Mouse (Mus musculus): ENCODE measurements around the gene Vav2.

The Vav2 gene

DNA sequence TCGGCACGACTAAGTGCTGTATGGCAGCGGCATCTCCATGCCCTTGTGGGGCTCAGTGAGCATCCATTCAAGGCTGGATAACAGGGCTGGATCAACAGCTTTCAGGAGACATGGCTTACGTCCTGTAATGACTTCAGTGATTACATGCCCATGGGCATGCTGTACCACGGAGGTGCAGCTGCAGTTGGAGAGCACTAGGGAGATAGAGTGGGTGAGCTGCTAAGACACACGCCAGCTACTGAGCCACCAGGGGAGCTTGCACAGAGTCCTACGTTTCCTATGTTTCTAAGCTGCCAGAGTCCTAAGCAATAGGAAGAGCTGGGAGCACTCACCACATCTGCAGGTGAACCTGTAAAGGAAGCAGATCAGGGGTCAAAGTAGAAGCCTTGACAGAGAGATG, 148.0 kb downstream of the Vav2 start:
- ATAC-seq (ENCODE audit: low TSS enrichment) = peak; percentile 62; the same call in 1 of the 2 replicates

DNA sequence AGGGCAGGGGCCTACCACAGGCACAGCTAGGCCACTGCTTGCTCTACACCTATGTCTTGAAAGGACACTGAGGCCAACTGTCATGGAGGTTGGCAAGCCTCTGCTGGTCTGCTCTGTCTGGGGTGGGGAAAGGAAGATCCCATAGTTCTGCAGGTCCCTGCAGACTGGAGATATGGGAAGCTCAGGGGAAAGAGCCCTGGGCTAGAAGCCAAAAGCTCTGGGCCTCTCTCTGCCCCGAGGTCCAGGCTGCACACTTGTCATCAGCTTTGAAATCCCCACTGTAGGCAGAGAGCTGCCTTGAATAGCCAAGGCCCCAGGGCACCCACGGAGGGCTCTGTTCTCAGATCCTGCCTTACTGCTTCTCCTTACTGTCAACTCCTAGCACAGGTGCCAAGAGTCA, 158.5 kb downstream of the Vav2 start:
- ATAC-seq (ENCODE audit: low TSS enrichment) = no peak

DNA sequence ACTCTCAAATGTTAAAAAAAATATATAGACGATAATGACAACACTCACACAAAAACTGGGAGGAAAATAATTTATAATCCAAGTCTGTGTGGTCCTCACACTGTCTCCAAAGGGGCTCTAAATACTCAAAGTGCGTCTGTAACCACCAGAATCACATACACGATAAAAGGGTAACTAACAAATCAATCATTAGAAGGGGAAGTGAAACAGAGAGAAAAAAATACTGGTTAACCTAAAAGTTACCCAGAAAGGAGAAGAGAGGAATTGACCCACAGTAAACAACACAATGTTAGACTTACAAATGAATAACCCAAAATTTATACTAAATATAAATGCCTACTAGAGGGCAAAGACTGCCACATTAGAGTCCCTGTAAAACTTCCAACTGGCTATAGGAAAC, 161.0 kb downstream of the Vav2 start:
- no peak for ATAC-seq (ENCODE audit: low TSS enrichment)

DNA sequence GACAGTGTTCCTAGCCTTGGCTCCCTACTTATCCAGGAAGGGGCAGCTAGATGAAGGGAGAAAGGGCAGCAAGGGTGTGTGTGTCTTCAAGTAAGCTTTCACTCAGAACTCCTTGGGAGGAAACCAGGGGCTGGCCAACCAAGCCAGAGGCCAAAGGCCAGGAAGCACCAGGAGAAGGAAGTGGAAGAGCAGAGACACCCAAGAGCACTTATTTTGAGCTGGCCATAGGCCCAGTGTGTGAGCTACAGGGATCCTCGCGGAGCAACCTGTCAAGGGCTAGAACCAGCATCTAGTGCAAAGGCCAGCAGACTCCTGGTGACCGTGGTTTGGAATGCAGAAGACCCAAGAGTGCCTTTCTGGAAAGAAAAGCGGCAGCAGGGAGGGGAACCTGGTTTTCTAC, 163.8 kb downstream of the Vav2 start:
- ATAC-seq (ENCODE audit: low TSS enrichment) = no peak

DNA sequence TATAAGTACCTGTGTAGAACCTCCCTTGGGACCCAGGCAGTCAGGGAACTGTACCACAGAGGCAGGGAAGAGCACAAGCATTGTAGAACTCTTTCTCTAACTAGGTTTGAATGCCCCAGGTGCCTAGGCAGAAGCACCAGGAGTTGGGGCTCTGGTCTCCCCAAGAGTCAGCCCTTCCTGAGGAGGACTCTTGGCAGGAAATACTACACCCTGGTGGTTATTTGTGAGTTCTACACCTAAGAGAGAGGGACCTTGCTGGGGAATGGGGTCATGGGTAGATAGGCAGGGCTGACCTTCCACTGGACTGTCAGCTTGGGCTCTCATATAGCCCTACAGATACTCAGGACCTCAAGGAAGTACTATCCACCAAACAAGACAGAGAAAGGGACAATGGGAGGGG, 175.4 kb downstream of the Vav2 start:
- no peak for ATAC-seq (ENCODE audit: low TSS enrichment)

DNA sequence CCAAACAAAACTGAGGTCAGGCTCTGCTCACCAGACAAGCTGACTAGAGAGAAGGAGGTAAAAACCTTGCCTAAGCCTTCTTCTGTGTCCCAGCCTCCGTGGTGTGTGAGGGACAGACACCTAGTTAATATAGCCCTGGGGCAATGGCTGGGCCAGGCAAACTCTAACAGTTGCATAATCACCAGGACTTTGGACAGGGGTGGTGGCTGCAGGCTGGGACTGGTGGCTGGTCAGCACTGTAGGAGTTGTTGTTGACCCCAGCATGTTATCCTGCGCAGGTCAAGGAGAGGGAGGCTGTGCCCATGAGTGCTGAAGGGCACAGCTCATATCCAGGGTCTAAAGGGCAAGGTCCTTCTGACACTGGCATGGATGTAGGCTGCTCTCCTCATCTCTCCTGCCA, 178.6 kb downstream of the Vav2 start, which contains the start of gene Sardh:
TSS of gene Sardh (minus strand) at position 127 of the 400 bp plus-strand sequence.
- no peak for ATAC-seq (ENCODE audit: low TSS enrichment)

DNA sequence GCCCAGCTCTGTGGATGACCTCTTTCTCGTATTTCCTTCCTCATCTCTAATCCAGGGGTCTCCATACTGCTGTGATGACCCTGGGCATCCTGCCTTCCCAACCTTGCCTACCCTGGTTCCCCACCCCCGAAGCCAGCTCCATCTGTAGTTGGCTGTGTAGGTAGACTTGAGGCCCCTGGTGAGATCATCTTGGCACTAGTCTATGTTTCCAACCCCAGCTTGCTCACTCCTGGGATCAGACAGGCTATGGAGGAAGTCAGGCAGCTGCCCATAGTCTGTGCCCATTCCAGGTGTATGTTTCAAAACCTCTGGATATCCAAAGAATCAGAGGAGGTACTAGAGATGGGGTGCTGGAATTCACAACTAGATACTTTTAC, 179.4 kb downstream of the Vav2 start:
- 0 out of 2 replicates have a peak, but pooled peaks have one; percentile 16 for ATAC-seq (ENCODE audit: low TSS enrichment)

DNA sequence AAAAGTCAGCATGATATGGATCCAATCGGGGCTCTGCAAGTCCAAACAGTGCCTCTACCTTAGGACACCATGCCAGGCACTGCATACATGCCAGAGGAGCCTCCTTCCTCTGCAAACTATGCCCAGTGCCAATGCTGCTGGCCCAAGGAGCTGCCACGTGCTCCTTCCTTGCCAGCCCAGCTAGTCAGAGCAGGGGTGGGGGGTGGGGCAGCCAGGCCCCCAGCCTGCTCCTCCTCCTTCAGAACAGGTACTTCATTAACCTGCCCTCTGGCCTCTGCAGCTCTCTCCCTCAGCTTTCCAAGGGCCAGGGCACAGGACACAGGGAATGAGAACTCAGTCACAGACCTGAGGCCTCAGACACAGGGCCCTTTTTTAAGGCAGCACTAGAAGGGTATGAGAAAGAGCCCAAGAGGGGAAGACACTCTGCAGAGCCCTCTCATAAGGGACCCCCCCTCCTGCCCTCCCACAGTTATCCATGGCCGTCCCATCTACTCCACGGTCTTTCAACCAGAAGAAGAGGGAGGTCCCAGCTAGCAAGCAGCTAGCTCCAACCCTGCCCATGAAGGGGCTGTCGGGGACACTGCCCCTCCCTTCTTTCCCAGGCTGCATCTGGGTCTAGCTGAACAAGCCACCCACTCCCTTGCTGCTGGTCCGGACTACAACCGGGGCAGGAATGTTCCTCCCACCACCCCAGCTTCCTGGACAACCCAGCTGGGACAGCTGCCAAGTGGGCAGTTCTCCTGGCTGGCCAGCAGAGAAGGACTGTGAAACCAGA, 179.9 kb downstream of the Vav2 start:
- ATAC-seq (ENCODE audit: low TSS enrichment) = peak; percentile 91

DNA sequence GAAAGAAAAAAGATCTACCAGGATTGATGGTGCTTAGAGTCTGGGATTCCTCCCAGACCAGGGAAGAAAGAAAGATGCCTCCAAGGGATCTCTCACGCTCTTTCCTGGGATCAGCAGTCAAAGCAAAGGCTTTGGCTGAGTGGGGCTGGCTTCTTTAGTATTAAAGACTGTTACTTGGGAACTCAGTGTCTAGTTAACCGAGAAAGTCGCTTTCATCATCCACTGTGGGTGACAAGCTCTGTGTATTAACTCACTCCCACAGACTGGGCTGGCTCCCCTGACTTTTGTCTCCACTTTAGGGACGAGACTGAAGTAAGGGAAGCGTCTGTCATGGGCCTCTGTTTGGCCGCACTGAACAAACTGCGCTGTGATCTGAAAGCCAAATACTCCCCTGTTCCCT, 180.9 kb downstream of the Vav2 start:
- ATAC-seq (ENCODE audit: low TSS enrichment) = no peak

DNA sequence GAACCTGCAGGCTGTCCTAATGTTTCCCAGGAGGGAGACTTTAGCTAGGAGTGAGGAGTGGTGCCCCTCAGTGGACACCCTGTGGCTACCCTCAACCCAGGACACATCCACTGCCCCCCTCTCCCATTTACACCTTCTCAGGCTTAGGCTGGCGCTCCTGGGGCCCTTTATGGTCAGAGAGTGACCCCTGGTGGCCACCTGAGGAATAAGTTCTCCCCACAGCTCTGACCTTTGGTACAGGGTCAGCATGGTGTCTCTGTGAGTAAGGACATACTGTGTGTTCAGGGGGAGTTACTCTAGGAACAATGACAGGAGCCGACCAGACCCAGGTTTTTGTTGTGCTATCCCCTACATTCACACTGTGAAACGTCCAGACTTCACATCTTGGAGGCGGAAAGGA, 189.5 kb downstream of the Vav2 start:
- ATAC-seq (ENCODE audit: low TSS enrichment) = 0 out of 2 replicates have a peak, but pooled peaks have one; percentile 17

DNA sequence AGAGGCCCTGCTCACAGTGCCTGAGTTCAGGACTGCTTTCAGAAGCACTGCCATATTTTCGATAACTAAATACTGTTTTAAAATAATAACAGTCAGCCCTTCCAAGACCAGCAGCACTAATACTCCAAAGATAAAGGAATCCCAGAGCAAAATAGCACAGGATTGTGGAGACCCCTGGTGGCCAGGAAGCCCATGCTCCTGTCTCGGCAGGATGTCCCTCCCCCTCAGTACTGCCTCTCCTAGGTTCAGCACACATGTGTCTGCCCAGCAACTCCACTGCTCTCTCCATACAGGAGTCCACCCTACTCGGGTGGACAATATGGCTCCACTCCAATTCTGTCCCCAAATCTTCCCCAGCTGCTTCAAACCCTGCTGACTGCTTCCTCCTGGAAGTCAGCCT, 191.1 kb downstream of the Vav2 start:
- ATAC-seq (ENCODE audit: low TSS enrichment) = peak; percentile 58

DNA sequence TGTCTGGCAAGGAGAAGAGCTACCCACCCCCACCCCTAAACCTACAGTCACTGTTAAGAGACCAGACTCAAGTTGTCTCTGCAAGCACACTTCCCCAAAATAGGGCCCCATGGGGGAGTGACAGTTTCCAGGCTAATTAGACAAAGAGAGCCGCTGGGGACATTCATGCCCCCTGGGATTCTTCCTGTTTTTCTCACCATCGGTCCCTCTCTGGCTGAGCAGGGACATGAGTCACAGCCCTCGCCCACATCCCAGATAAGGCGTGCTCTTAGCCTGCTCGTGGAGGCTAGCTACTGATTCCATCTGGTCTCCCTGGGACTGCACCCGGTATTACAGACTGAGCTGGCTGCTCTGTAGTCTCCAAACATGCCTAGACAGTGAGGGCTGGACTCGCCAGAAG, 194.5 kb downstream of the Vav2 start:
- peak; percentile 70 for ATAC-seq (ENCODE audit: low TSS enrichment)

DNA sequence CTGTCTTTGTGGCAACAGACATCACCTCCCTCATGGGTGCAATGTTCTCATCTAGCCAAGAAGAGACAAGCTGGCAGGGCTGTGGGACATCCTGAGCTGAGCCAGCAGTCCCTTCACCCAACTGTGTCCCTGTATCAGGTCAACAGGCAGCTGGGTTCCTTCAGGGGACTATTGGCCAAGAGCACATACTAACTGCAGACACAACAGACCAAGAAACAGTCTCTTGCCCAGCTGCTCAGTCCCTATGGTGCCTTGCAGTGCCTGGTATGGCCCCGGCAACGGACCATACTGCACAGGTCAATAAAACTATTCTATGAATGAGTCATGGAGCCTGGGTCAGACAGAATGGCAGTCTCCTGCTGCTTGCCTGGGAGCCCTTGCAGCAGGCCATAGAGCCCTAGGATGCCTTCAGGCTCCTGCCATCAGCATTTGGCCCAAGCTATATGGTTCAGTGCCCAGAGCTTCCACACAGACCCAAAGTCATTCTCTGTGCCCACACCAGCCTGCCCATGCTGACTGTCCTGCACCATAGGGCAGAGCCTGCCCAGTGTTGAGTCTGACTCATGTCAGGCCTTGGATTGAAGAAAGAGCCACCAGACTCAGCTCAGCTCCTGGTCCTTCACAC, 197.2 kb downstream of the Vav2 start:
- no peak for ATAC-seq (ENCODE audit: low TSS enrichment)

DNA sequence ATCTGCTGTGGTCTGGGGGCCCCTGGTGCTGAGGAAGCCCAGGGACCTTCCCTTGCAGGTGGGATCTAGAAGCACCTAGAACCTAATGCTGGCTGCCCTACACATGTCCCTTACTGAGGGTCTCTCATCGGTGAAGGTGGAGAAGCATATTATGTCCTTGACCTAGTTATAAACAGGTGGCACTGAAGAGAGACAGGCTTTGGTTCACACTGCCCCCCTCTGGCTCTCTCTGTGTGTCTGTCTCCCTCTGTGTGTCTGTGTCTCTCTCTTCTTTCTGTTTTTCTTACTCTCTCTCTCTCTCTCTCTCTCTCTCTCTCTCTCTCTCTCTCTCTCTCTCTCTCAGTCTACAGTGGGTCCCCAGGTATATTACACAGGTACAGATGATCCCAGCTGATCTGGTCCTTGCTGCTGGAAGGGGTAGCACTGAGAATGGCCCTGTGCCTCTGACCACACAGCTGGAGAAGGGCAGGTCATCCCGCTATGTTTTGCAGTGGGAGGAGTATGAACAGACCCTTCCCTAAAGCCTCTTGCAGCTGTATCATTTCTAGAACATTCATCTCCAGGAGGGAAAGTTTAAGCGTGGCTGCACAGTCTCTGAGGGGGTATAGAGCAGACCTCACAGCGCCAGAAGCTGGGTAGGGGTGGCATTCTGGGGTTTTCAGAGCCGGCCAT, 197.9 kb downstream of the Vav2 start:
- ATAC-seq (ENCODE audit: low TSS enrichment) = no peak

DNA sequence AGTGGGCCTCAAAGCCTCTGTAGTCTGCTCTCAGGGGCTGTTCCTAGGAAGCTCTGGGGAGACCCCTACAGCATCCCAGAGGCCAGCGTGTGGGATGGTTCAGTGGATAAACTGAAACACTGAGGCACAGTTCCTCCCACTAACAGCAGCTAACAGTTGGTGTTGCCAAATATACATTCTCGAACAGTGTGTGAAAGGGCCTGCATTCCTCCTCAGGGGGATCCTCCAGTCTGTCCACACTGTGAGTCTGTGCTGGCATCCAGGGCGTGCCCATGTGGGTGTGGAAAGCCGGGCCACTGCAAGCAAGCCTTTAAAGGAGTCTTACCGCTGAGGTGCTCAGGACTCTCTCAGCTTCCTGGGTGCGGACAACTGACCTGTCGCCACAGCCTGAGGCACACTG, 200.3 kb downstream of the Vav2 start:
- peak; percentile 56 for ATAC-seq (ENCODE audit: low TSS enrichment)

DNA sequence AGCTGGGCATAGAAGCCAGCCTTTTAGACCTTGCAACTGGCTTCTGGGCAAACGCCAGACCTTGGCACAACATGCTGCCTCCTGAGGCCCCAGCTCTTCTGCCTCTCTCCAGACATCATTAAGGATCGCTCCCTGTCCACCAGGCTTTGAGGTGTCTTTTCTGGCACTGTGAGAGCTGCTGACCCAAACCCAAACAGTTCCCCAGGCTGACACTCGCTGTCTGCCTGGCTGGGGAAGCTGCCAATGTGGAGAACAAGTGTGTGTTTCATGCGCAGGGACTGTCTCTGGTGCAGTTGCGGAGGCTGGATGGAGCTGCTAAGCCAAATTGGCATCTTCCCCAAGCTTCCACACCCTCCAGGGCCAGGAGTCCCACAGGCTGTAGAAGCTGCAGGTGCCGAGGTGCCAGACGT, 203.8 kb downstream of the Vav2 start:
- ATAC-seq (ENCODE audit: low TSS enrichment) = peak; percentile 68

DNA sequence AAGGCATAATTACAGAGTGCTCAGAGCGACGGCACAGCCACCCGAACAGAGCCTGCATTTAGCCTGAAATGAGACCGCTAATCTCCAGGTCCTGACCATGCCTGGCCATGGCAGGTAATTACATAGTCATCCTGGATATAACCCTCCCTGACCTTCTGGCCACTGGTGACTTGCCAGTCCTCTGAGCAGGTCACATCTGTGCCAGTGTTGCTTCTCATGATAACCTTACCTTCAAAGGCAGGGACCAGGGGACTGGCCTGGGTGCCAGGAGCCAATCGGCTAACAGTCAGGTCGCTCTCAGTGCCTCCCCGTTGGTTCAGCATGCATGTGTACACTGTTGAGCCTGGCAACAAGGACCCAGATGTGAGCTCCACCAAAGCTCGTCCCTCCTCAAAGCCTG, 208.3 kb downstream of the Vav2 start:
- no peak for ATAC-seq (ENCODE audit: low TSS enrichment)

DNA sequence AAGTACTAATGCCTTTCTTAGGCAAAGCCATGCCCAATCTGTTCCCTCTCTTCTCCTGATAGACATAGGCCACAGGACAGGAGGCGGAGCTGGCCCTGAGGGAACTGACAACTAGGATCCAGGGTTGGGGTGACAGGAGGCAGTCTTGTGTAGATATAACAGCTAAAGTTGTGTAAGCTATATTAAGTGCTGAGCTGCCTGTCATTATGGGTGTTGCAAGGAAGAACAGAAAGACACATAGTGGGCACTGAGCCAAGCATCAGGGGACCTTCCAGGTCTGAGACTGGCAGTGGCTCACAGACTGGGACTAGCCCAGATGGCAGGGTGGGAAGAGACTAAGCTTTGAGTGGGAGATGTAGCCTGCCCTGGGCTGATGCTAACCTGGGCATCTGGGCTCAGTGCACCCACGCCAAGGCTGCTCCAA, 208.7 kb downstream of the Vav2 start:
- 0 out of 2 replicates have a peak, but pooled peaks have one; percentile 11 for ATAC-seq (ENCODE audit: low TSS enrichment)

DNA sequence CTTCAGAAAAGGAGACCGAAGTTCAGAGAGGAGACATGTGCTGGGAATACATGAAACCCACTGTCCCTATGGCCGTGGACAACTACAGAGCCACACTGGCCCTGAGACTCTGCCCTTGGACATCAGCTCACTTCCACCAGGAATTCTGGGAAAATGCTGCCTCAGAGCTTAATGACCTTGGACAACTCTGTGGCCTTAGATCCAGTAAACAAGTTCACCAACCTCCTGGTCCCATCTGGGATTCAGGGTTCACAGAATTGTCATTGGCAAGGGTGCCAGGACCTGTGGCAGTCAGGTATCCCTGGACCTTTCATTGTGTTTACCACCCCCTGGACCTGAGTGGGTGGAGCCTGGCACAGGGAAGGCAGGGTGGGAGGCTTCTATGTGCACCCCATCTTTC, 211.3 kb downstream of the Vav2 start:
- no peak for ATAC-seq (ENCODE audit: low TSS enrichment)
